Mouse (Mus musculus) ES-CJ7 (cell line): Measurements from ENCODE around the gene Cdk2ap2.
"Not testable (repeated sequence)": the region's sequence is repeated elsewhere in the genome, so short reads cannot be mapped to it uniquely, and the experiment has no call there.

Experiments
- DNase-seq: peaks from one replicate; pipeline ENCODE4 v3.0.0; 2011; ENCODE audit warnings: low read depth, low spot score

The Cdk2ap2 gene

DNA sequence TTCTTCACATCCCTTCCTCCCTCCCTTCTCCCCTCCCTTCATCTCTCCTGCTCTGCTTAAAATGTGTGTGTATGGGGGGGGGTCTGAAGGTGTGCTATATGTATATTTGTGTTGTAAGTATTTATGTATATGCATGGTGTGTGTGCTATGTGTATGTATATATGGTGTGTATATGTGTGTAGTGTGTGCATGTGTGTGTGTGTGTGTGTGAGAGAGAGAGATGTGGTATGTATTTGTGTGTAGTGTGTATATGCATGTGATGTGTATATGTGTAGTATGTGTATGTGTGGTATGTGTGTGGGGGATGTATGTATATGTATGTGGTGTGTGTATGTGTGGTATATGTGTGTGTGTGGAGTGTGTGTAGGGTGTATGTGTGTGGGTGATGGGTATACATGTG is 30.1 kb upstream of the Cdk2ap2 start:
- DNase-seq, result no peak

DNA sequence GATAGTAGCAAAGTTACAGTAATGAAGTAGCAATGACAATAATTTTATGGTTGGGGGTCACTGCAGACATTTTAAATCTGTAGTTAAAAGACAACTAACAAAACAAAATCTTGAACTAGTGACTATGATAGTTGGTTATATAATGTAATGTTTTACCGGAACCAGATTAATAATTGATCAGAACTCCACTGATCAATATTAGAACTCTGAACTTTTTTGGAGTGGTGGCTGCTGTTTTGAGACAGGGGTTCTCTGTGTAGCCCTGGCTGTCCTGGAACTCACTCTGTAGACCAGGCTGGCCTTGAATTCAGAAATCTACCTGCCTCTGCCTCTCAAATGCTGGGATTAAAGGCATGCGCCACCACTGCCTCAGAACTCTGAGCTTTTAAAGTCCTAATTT is 28.7 kb upstream of the Cdk2ap2 start:
- not testable (repeated sequence) for DNase-seq

DNA sequence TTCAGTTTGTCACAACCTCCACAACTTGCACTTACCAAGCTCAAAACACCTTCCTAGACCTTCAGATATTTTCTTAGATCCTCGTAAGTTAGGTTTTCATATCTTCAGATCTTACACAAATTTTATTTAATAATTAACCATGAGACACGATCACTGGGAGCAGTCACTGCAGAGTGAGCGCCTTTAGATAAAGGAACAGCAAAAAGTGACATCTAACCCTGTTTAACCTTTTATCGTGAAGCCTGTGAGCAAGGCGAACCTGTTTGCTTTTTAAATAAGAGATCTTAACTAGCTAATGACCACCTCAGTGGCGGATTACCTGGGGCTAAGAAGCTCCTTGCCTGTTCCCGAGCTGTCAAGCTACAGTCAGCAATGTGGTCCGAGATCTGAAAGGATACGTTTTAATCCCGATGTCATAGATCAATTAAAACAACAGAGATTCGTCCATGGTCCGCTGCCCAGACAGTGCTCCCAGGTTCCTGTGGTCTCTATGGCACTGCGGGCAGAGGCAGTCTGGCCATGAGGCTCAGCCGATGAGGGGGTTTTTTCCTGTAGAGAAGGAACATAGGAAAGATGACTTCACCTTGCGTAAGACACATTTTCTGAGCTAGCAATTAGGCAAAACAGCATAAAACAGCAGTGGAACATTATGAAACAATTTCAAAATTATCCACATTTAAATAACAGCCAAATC is 28.1 kb upstream of the Cdk2ap2 start:
- DNase-seq, result no peak

DNA sequence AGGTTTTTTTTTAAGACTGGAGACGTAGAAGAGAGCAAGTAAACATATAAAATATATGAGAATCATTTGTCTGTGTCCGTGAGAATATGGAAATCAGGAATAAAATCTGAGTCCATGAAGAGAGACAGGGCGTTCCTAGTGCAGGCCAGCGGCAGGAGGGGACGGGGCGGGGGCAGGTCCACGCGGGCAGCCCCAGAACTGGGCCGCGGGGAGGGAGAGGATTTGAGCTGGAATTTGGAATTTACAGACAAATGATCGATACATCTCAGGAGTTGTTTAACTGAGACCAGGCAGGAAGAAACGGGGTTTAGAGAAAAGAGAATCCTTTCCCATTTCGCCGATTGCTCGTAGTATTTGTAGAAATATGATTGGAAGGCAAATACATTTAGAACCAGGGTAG is 26.7 kb upstream of the Cdk2ap2 start:
- no peak for DNase-seq

DNA sequence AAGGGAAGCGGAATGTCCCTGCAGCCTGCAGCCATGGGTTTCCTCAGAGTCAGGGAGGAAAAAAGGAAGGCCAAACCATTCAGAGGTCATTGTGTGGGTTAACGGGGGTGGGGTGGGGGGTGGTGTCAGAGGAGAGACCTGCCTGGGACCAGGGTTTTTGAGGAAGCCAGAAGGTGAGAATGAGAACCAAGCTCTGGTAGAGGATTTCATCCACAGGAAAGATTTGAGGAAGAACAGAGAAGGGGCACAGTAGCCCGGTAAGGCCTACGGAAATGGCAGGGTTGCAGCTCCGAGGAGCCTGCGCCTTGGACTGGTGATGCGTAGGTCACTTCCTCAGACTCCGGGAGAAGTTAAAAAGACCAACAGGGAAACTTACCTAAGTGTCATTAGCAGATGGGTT is 26.2 kb upstream of the Cdk2ap2 start:
- no peak for DNase-seq

DNA sequence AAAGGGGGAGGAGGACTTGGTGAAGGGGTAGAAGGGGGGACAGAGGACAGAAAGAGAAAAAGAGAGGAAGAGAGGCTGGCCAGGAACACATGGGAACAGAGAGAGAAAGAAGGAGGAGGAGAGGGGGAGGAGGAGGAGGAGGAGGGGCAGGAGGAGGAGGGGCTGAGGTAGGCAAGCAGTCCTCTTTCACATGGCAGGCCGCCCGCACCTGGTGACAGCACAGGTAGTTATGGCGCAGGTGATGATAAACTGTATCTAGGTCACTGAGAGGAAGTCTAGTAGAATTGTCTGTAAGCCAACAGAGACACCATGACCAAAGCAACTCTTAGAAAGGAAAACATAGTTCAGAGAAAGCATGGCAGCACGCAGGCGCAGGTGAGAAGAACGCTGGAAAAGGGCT is 25.6 kb upstream of the Cdk2ap2 start:
- DNase-seq, result no peak

DNA sequence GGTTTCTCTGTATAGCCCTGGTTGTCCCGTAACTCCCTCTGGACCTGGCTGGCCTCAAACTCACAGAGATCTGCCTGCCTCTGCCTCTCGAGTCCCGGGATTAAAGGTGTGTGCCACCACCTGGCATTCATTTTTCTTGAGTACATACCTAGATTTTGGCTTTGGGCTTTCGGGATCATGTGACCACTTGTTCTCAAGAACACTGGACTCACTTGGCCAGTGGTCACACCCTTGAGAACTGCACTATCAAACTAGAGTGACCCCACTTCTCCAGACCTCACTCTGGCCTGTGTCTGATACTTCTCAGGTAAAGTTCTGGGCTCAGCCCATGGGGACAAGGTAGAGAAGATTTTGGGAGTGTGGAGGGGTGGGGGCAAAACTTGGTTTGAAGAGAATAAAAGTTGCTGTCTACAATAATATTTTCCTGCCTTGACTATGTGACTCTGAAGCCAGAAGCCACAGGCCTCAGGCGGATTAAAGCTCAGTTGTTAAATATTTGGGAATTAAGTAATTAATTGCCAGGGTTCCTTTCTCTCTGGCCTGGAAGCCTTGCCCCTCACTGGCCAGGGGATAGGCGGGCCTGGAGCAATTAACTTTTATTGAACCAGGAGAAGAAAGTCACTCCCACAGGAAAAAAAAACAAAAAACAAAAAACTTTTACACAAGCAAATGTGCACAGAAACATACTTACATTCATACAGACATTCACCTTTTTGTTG is 24.1 kb upstream of the Cdk2ap2 start:
- DNase-seq, result no peak

DNA sequence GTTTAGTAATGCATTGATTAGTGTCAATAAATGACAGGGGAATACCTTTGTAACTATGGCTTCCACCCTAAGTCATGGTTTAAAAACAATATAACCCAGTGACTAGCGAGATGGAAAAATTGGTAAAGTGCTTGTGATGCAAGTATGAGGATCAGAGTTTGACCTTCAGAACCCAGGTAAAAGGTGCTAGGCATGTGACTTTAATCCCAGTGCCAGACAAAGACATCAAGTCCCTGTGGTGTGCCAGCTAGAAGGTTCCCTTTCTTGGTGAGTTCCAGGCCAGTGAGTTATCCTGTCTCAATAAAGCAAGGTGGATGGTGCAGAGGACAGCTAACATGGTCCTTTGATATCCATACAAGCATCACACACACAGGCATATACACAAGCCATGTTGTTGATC is 21.5 kb upstream of the Cdk2ap2 start:
- no peak for DNase-seq

DNA sequence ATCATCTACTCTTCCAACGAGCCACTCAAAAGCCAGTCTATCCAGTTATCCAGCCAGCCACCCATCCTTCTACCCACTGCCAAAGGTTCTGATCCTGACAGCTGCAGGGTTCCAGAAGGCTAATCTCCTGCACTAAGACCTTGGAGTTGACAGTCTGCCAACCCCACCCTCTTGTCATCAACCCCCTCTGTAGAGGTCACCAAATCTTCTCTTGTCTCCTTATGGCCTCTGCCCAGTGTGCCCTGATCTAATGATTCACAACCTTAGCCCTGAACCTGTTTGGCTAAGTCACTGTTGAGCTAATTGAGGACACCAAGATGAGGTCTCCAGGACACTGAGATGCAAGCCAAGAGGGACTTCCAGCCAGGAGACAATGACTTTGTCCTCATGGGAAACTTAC is 17.4 kb upstream of the Cdk2ap2 start:
- DNase-seq, result no peak

DNA sequence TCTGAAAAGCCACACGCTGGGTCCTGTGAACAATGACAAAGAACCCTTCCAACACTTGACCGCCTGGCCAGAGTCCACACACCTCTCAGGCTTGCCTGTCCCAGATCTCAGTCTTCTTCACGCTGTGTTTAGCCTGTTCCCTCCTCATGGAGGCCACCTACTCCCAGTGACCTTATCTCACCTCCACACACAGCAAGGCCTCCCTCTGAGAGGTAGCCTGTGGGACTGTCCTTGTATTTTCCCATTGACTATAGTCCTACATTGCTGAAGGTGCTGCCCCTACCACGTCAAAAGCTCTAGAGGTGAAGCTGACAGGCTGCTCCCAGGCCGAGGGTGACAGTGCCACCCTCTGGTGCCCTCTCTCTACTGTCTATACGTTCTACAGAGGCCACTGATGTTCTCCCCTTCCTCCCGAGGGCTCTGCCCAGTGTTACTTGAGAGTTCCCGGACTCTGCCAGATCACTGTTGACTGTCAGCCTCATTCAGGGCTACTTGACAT is 16.4 kb upstream of the Cdk2ap2 start:
- no peak for DNase-seq

DNA sequence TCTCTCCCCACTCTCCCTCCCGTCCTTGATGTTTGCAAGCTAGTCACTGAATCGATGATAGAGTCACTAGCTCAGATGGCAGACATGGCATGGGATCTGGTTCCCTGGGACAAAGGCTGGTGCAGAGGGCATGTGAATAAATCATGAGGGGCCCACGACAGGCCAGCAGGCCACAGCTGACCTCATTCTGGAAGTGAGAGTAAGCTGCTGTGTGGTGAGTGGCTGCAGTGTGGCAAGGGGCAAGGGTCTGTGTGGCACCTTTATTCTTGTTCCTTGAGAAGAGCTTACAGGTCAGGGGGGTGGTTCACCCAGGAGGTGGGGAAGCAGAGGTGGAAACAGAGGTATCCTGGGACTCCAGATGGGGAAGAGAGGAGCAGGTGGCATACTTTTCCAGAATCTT is 15.6 kb upstream of the Cdk2ap2 start, which contains the start of gene Cabp2:
Cabp2 (plus strand) TSS at position 185 of the 400 bp plus-strand sequence.
- DNase-seq, result no peak

DNA sequence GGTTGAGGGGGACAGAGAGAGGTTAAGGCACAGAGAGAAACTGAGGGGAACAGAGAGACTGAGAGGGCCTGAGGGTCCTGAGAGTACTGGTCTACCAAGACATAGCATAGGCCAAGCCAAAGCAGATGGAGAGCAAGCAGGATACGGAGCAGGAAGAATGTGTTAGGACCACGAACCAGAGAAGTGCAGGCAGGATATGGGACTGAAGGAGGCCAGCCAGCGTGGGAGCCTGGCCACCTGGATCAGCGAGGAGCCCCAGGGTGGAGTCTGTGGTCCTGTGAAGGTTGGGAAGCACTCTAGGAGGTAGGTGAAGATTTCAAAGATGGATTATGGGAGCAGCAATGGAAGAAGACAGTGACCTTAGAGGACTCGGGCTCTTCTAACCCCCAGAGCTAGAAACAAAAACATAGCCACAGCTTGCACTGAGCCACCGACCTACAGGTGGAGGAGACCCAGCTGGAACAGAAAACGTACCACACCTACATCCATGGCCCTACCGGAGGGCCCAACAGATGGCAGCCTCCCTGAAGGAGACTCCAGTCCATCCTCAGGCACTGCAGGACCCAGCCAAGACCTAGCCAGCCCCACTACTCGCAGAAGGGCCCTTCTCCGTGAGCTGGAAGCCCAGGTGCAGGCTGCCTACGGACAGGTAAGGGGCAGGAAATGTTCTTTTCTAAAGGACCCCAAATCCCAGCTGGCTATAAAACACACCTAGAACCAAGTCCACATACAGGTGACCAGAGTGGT is 14.6 kb upstream of the Cdk2ap2 start:
- DNase-seq, result no peak

DNA sequence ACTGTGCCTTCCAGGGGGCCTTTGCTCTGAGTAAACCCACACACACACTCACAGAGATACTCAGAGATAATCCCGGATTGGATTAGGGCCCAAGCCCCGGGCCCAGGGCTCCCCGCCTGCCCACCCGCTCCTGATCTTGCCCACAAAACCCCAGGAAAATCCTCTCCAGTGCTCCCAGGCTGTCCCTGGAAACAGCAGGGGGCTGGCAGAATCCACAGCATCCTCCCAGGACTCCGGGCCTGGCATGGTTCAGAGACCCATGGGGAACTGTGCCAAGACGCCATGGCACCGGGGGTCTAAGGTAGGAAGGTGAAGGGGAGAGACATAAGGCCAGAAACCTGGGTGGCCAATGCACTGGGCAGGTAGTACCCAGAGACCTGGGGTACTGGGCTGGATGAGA is 13.7 kb upstream of the Cdk2ap2 start:
- no peak for DNase-seq

DNA sequence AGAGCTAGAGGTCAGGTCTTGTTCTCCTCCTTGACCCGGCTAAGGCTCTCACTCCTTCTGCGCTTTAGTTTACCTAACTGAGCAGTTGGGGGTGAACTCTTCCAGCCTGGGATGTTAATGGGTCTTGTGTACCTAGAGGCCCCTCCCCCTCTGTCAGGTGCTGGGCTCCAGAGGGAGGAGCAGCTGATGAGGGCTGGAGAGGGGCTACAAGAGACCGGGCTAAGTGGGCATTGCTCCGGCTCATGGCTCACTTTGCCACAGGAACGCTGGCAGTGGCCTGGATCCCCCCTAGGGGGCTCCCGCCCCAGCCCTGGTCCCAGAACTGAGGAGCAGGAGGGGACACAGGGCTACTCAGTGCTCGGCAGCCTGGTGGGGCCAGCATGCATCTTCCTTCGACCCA is 13.2 kb upstream of the Cdk2ap2 start:
- DNase-seq, result no peak

DNA sequence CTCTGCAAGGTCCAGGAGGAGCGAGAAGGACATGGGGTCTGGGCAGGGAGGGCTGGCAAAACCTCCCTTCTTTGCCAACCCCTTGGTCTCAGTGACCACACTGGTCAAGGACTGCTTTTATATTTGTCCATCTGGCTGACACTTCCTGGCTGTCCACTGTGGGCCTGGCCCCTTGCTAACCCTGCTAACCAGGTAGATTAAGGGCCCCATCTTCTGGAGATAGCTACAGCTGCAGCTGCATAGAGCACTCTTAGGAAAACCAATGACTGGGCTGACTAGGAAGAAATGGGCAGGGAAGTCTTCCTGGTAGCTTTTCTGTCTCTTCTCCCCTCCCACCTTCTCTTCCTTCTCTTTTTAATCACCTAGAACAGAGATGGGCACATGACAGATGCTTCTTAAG is 12.0 kb upstream of the Cdk2ap2 start:
- no peak for DNase-seq

DNA sequence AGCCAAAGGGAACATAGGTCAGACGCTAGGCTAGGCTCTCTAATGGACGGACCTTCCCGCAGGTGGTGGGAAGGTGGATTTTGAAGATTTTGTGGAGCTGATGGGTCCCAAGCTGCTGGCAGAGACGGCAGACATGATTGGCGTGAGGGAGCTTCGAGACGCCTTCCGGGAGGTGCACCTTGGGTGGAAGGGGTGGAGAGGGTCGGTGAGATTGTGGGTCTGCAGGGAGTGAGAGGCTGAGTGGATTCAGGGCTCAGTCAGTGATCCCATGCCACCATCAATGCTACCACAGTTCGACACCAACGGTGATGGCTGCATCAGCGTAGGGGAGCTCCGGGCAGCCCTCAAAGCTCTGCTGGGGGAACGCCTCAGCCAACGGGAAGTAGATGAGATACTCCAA is 10.8 kb upstream of the Cdk2ap2 start:
- DNase-seq, result no peak

DNA sequence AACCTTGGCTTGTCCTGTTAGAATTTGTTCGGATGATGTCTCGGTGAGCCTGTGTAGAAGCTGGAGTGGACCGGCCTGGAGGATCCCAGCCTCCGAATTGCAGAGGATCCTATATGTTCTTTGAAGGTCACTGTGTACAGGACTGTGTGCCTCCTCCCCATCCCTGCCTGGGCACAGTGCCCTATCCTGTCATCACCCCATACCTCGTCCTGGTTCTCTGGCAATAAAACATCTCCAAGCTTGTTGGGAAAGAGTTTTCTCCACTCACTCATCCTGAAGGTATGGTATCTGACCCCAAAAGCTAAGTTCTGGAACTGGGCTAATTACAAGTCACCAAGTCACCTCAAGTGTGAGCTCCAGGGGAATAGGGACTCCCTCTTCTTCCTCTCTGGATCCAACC is 9.9 kb upstream of the Cdk2ap2 start:
- no peak for DNase-seq

DNA sequence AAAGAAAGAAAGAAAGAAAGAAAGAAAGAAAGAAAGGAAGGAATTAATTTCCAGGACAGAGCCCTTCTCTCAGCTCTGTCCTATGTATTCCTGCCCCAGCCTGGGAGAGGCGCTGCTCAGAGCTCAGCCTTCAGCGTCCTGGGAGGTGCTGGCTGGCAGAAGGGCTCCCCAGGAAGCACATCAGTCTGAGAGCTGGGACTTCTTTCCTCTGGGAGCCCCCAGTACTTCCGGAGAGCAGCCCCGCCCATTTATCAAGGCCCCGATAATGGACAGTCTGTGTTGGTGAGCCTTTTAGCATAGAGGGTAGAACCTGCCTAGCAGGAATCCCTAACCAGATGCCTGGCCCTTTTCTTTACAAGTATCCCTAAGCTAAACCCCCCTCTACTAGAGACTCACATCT is 8.8 kb upstream of the Cdk2ap2 start:
- no peak for DNase-seq

DNA sequence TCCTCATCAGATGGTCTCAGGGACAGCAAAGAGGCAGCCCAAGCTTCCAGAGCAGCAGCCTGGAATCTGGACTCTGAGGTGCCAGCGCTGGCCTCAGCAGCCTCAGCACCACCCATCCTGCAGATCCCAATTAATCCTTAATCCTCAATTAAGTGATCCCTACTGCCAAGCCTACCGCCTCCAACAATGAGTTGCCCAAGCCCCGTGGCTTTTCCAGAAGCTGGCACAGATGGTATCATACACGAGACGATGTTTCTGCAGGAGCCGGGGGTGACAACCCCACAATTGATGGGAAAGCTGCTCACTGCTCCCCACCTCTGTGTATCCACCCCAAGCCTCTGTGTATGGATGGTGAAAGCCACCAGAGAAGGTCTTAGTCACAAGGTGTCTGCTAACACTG is 7.9 kb upstream of the Cdk2ap2 start:
- DNase-seq, result no peak

DNA sequence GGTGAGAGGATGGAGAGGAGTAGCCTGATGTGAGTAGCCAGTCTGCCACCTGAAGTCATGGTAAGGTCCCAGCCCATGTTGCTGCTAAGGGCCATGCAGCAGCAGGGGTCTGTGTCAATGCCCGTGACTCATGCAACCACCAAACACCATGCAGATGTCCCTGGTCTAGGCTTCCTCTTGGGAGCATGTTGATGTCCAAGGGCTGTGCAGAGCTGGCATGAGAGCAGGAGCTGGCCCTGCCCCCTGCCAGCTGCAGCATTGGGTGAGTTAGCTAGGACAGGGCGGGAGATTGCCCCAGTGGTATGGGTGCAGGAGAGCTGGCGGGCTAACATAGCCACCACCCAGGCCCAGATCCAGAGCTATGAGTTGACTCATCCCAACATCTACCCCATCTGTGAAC is 6.5 kb upstream of the Cdk2ap2 start:
- no peak for DNase-seq

DNA sequence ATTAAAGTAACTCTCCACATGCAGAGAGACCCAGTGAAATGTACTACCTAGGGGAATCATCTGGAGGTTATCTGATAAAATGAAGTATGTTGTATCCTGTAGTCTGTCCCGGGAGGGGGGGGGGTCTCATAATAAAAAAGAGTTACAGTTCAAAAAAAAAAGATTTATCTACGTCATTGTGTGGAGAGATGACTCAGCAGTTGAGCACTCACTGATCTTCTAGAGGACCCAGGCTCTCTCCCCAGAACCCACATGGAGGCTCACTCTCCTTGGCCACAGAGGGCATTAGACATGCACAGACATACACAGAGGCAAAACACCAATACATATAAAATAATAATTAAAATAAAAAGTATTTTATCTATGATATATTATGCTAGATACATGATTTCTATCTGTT is 5.6 kb upstream of the Cdk2ap2 start:
- DNase-seq, result no peak

DNA sequence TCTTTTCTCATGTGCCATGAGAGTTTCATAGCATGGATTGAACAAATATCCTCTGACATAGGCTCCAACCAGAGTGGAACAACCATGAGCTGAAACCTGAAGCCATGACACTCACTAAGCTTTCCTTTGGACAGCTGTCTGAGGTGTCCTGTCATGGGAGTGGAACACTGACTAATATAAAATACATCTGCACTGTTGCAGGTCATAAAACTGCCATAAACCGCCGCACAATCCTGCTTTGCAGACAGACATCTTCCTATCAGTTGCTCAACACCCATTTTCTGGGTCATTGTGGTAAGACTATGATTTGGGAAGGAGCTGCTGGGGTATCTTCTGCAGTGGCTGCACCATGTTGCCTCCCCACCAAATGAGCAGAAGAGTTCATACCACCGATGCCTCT is 4.2 kb upstream of the Cdk2ap2 start:
- no peak for DNase-seq

DNA sequence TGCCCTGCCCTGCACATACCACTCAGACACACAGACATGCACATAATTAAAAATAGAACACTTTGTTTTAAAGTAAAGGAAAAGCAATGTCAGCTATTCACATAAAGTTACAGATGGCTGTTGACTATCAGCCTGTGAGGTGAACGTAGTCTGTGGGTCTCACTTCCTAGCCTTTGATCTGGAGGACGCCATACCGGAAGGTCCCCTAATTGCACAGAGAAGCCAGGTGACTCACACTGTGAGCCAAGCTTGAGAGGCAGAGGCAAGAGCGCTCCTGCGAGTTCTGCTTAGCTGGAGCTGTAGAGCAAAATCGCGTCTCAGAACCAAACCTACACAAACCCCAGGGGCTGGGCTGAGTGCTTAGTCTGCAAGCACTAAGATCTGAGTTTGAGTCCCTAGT is 3.2 kb upstream of the Cdk2ap2 start:
- DNase-seq, result no peak
